Mouse (Mus musculus) G1E (cell line): ENCODE measurements around the gene Echdc3. TPM values are rescaled to one million over a fixed set of nuclear protein-coding genes. Genes with fewer than 3 reads are reported as not detected.

Experiments used
- ATAC-seq: 2 replicates; pipeline ENCODE4 v1.8.0; 2016; ENCODE audit warnings: mild to moderate bottlenecking; ENCODE audit not compliant: insufficient number of reproducible peaks, poor library complexity, low FRiP score, severe bottlenecking; ENCODE audit errors: extremely low read depth
- DNase-seq: peaks from one replicate; pipeline ENCODE4 v3.0.0; 2012; ENCODE audit warnings: low spot score
- H3K27me3 ChIP-seq: 2 replicates; pipeline ENCODE4 v1.6.1; 2012; ENCODE audit warnings: mild to moderate bottlenecking, low read length, inconsistent platforms; ENCODE audit not compliant: insufficient read depth
- H3K36me3 ChIP-seq: replicated peaks from 2 replicates; pipeline ENCODE3; 2012; ENCODE audit warnings: mild to moderate bottlenecking, inconsistent platforms
- H3K4me1 ChIP-seq: 2 replicates; pipeline ENCODE4 v1.6.1; 2012; ENCODE audit warnings: low read depth, low read length, inconsistent platforms, mixed read lengths; ENCODE audit not compliant: insufficient read depth
- H3K4me3 ChIP-seq: 2 replicates; pipeline ENCODE4 v1.5.1; 2012; ENCODE audit warnings: low read depth, mild to moderate bottlenecking, inconsistent platforms, low read length, moderate library complexity, mixed read lengths
- H3K9me3 ChIP-seq: replicated peaks from 2 replicates; pipeline ENCODE4 v1.6.1; 2012; ENCODE audit warnings: inconsistent platforms
- CTCF ChIP-seq: IDR thresholded peaks from 2 replicates; pipeline ENCODE4 v1.5.1; 2012; ENCODE audit warnings: low read depth, low read length, inconsistent platforms, mixed read lengths
- GATA1 ChIP-seq: IDR thresholded peaks from 2 replicates; pipeline ENCODE4 v1.6.1; 2012; ENCODE audit warnings: borderline replicate concordance, low read length, inconsistent platforms, mixed read lengths
- GATA2 ChIP-seq: IDR thresholded peaks from 2 replicates; pipeline ENCODE4 v1.6.1; 2012; ENCODE audit warnings: low read depth, low read length, inconsistent platforms, borderline replicate concordance
- POLR2AphosphoS5 ChIP-seq: IDR thresholded peaks from 2 replicates; pipeline ENCODE4 v1.6.1; 2012; ENCODE audit warnings: low read depth, low read length, inconsistent platforms; ENCODE audit not compliant: insufficient replicate concordance
- TAL1 ChIP-seq: conservative IDR thresholded peaks from 2 replicates; pipeline ENCODE4 v1.6.1; 2012; ENCODE audit warnings: low read depth, low read length, inconsistent platforms, mixed read lengths
- polyA plus RNA-seq: library from polyadenylated mRNA; stranded (reverse); fragments of >175 nt; gene quantifications from 2 replicates; pipeline ENCODE4 v1.2.3, GENCODE M21; 2012
- total RNA-seq, 2 experiments: library from RNA; stranded (forward) in 1 of 2; stranded (reverse) in 1 of 2; fragments of 200-1000 nt in 1 of 2; fragments of >200 nt in 1 of 2; fragmentation: Nextera tagmentation in 1 of 2; gene quantifications; 2 replicates each; pipeline ENCODE4 v1.2.3; 2014 to 2017

Gene Echdc3
- total and polyA plus RNA-seq, 3 experiments = 0.27 TPM; not detected in 2

DNA sequence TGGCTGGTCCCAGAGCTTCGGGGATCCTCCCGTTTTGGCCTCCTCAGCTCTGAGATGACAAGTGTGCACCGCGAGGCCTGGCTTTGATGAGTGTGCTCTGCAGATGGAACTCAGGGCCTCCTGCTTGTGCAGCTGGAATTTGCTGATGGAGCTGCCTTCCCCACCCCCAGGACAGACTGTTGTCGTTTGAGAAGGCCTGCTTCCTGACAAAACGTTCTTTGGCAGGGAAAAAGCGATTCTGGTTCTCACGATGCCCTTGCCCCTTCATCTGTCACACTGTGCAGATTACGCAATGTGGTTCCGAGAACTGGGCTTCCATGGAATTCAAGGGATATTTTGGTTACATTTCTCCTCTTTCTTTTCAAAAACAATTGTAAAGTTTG, 19.3 kb downstream of the Echdc3 start:
- Histone ChIP-seq H3K4me3 (no peak overlapping the region), H3K36me3 (no peaks in the 10 kb centered on the region), H3K27me3 (peaks cover 44% of the 10 kb centered on the region), H3K4me1 (no peaks in the 10 kb centered on the region; the same call in 1 of the 2 replicates), H3K9me3 (no peaks in the 10 kb centered on the region)
- TF ChIP-seq TAL1 (no peak), POLR2AphosphoS5 (no peak), GATA1 (no peak), GATA2 (no peak), CTCF (no peak)
- DNase-seq = no peak
- ATAC-seq = no peak

DNA sequence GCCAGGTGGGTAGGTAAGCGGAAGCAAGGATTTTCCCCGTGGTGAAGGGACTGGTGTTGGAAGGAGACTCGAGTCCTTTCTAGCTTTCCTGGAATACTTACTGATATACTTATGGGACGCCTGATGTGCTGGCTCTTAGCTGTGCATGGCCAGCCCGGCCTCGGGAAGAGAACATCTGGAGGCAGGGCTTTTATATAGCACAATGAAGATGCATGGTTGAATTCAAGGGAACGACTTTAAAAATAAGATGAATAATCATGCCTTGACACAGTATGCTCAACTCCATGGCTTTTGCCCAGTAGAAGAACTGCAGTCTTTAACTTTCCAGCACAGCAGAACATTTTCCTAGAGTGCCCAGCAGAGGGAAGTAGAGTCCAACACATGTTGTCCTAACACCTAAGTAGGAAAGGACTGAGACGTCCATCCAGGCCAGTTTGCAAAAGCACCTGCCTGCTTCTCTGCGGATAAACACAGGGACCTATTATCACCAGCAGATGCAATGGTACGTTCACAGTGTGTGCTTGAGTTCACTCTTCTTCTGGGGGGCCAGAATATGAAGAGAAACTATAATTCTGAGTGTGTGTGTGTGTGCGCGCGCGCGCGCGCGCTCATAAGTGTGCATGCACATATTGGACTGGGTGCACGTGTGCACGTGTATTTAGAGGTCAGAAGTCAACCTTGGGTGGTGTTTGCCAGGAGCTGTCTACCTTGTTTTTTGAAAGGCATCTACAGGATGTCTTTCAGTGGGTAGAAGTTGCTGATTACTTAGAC, 19.8 kb downstream of the Echdc3 start:
- peaks cover 44% of the 10 kb centered on the region for H3K27me3 ChIP-seq
- H3K4me3 ChIP-seq = no peak overlapping the region
- TF ChIP-seq GATA2 = no peak
- no peak for TF ChIP-seq POLR2AphosphoS5
- TF ChIP-seq CTCF = no peak; the same call in 1 of the 2 replicates
- no peak for TF ChIP-seq TAL1
- TF ChIP-seq GATA1 = no peak
- H3K9me3 ChIP-seq = no peaks in the 10 kb centered on the region
- no peak for ATAC-seq
- DNase-seq = peak; percentile 15
- H3K4me1 ChIP-seq = no peaks in the 10 kb centered on the region; the same call in 1 of the 2 replicates
- H3K36me3 ChIP-seq = no peaks in the 10 kb centered on the region

DNA sequence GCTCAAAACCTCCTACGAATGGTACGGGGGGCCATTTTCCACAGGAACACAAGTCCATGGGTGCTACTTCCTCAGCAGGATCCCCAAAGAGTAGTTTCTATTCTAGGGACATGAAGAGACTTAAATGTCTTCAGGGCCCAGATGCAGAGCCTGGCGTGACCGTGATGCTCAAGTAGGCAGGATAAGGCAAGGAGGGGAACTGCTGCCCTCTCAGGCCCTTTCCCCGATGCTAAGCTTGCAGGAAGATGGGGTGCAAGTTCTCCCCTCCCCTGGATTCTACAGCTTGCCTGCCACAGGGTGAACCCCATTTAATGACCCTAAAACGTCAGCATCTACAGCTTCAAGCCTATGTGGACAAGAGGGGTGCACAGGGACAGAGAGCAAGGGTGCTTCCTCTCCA, 22.8 kb downstream of the Echdc3 start:
- Histone ChIP-seq H3K9me3 (no peaks in the 10 kb centered on the region), H3K4me1 (no peaks in the 10 kb centered on the region; the same call in 1 of the 2 replicates), H3K4me3 (no peak overlapping the region), H3K27me3 (peaks cover 43% of the 10 kb centered on the region), H3K36me3 (no peaks in the 10 kb centered on the region)
- DNase-seq = no peak
- no peak for ATAC-seq
- TF ChIP-seq GATA1 = no peak
- TF ChIP-seq CTCF = no peak
- no peak for TF ChIP-seq TAL1
- TF ChIP-seq POLR2AphosphoS5 = no peak
- TF ChIP-seq GATA2 = no peak

DNA sequence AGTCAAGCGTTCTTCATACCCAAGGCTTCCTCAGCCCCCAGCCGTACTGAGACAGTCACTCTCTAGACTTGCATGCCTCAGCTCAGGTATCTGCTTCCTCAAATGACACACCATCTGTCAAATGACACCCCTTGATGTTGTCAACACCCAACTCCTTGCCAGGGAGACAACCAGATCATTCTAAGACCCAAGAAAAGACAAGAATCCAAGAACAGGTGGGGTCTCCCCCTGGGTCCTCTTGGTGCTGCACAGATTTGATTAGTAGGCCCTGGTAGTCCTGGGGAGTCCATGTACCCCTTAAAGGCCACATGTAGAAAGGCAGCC, 23.2 kb downstream of the Echdc3 start:
- no peaks in the 10 kb centered on the region; the same call in 1 of the 2 replicates for H3K4me1 ChIP-seq
- peaks cover 2% of the 10 kb centered on the region for H3K9me3 ChIP-seq
- DNase-seq (no peak), ATAC-seq (no peak)
- TF ChIP-seq POLR2AphosphoS5 = no peak
- TF ChIP-seq GATA1 = no peak
- TF ChIP-seq TAL1 = no peak
- TF ChIP-seq CTCF = no peak
- TF ChIP-seq GATA2 = no peak
- H3K36me3 ChIP-seq = no peaks in the 10 kb centered on the region
- H3K4me3 ChIP-seq = no peak overlapping the region
- peaks cover 41% of the 10 kb centered on the region for H3K27me3 ChIP-seq

DNA sequence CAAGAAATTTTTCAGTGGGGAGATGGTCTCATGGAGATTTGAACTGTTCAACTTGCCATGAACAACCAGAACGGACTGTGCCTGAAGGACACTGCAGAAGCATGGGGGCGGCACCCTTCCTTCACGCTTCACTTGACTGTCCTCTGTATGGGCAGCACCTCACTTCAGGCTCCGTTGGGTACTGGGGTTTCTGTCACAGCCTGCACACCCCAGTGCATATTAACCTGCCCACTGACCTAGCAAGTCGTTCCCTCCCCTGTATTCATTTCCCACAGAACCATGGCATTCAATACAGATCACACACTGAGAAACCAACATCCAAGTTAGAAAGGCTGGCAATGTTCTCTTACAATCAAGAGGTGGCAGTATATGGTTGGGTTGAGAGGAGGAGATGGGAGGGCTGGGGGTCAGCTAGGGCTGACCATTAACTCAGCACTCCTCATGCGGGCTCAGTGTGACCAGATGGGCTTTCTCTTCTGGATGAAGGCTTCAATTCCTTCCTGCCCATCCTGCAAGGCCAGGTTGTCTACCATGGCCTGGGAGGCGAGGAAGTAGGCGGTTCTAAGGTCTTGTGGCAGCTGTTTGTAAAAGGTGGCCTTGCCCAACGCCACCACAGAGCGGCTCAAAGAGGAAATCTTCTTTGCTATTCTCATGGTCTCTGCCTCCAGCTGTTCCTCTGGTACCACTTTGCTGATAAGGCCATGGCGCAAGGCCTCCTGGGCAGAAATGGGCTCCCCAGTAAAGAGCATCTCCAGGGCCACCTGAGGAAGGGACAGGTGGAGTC, 23.8 kb downstream of the Echdc3 start:
- Histone ChIP-seq H3K4me1 (no peaks in the 10 kb centered on the region; the same call in 1 of the 2 replicates), H3K9me3 (peaks cover 4% of the 10 kb centered on the region), H3K36me3 (no peaks in the 10 kb centered on the region), H3K4me3 (no peak overlapping the region), H3K27me3 (peaks cover 38% of the 10 kb centered on the region)
- no peak for TF ChIP-seq CTCF
- TF ChIP-seq GATA1 = no peak
- TF ChIP-seq POLR2AphosphoS5 = no peak
- TF ChIP-seq TAL1 = no peak
- no peak for TF ChIP-seq GATA2
- DNase-seq (no peak), ATAC-seq (no peak)

DNA sequence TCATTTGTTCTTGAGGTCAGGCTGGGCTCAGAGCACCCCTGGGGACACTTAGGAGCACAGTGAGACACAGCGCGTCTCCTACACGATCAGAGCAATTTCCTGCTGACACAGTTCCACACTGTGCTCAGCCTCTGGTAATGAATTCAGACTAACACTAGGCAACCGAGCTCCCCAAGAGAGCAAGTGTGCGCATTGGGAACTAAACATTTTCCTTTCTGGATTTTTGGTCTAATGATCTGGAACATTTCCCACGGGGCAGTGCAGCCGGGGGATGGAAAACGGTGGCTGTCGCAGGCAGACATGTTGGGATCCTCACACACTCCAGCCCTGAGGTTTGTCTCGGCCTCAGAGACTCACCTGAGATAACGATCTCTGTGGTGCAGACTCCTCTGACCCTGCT, 25.4 kb downstream of the Echdc3 start:
- Histone ChIP-seq H3K27me3 (peaks cover 30% of the 10 kb centered on the region), H3K36me3 (no peaks in the 10 kb centered on the region), H3K4me1 (no peaks in the 10 kb centered on the region), H3K4me3 (no peak overlapping the region), H3K9me3 (peaks cover 4% of the 10 kb centered on the region)
- ATAC-seq (no peak), DNase-seq (no peak)
- TF ChIP-seq GATA2 (no peak), POLR2AphosphoS5 (no peak), TAL1 (no peak), CTCF (no peak), GATA1 (no peak)
